Mouse (Mus musculus) liver, embryonic 14.5 days (tissue): ENCODE data around the gene Bcar3. TPM values are rescaled to one million over a fixed set of nuclear protein-coding genes. Genes with fewer than 3 reads are reported as not detected.

Experiments used
- ATAC-seq: fragments of 200-750 bp; cut with Nextera tagmentation; 2 replicates; pipeline ENCODE4 v1.8.0; 2017; ENCODE audit warnings: moderate number of reproducible peaks, mild to moderate bottlenecking, moderate library complexity; ENCODE audit not compliant: insufficient read depth
- DNase-seq, 3 experiments: peaks; one replicate each; pipeline ENCODE4 v3.0.0-alpha.2; 2012 to 2013; ENCODE audit warnings: low read depth in 3 of 3, low spot score in 3 of 3
- H3K27ac ChIP-seq: fragments of 300-500 bp; sonication (generic); 2 replicates; pipeline ENCODE4 v1.5.1; 2014; ENCODE audit warnings: moderate library complexity, mild to moderate bottlenecking, control low read depth, inconsistent platforms
- H3K27me3 ChIP-seq: fragments of 300-500 bp; sonication (generic); 2 replicates; pipeline ENCODE4 v1.6.1; 2014; ENCODE audit warnings: mild to moderate bottlenecking, low read length, moderate library complexity; ENCODE audit not compliant: control insufficient read depth, insufficient read depth
- H3K36me3 ChIP-seq: fragments of 300-500 bp; sonication (generic); replicated peaks from 2 replicates; pipeline ENCODE4 v1.6.1; 2014; ENCODE audit warnings: low read depth; ENCODE audit not compliant: control insufficient read depth, insufficient read depth
- H3K4me1 ChIP-seq, 2 experiments: fragments of 200-500 bp in 1 of 2; fragments of 300-500 bp in 1 of 2; sonication (generic) in 1 of 2; replicated peaks; 2 replicates each; pipeline ENCODE4 v1.6.1; 2012 to 2014; ENCODE audit warnings: antibody characterized with exemption in 1 of 2, inconsistent platforms in 1 of 2, low read length in 1 of 2; ENCODE audit not compliant: control insufficient read depth in 2 of 2, insufficient read depth in 2 of 2
- H3K4me2 ChIP-seq: fragments of 300-500 bp; sonication (generic); 2 replicates; pipeline ENCODE4 v1.6.1; 2014; ENCODE audit warnings: low read depth, mild to moderate bottlenecking, control low read depth, moderate library complexity
- H3K4me3 ChIP-seq, 2 experiments: fragments of 200-500 bp in 1 of 2; fragments of 300-500 bp in 1 of 2; sonication (generic) in 1 of 2; 2 replicates each; pipeline ENCODE4 v1.5.1; 2012 to 2014; ENCODE audit warnings: low read depth in 2 of 2, low read length in 2 of 2, mild to moderate bottlenecking in 2 of 2, control low read depth in 1 of 2, inconsistent platforms in 1 of 2, moderate library complexity in 1 of 2; ENCODE audit not compliant: insufficient read depth in 1 of 2
- H3K9ac ChIP-seq: fragments of 300-500 bp; sonication (generic); replicated peaks from 2 replicates; pipeline ENCODE4 v1.6.1; 2014; ENCODE audit warnings: mild to moderate bottlenecking, control low read depth, moderate library complexity
- H3K9me3 ChIP-seq: fragments of 300-500 bp; sonication (generic); 2 replicates; pipeline ENCODE4 v1.6.1; 2016; ENCODE audit warnings: low read length, mixed read lengths; ENCODE audit not compliant: control insufficient read depth
- CTCF ChIP-seq: IDR thresholded peaks from 2 replicates; pipeline ENCODE4 v1.5.1; 2016; ENCODE audit warnings: antibody characterized with exemption, low read depth, control low read depth
- EP300 ChIP-seq: IDR thresholded peaks from 2 replicates; pipeline ENCODE4 v1.6.1; 2016; ENCODE audit warnings: antibody characterized with exemption, low read depth
- WGBS: fragments of 180-500 bp; shearing (Covaris S2); extraction: QIAGEN DNeasy Blood & Tissue Kit; methylation state at CpG from one replicate; pipeline ENCODE4 v1.1.7; 2014; ENCODE audit not compliant: insufficient replicate concordance; 5-methylcytosine and 5-hydroxymethylcytosine counted together
- polyA plus RNA-seq, 2 experiments: library from polyadenylated mRNA; depleted of rRNA in 1 of 2; stranded (reverse) in 1 of 2; unstranded in 1 of 2; fragments of >200 nt; fragmentation: Nextera tagmentation in 1 of 2; extraction: Ambion mirVana in 1 of 2; gene quantifications; 2 replicates each; pipeline versions ENCODE4 v1.2.1 to v1.2.3; 2012 to 2014

The Bcar3 gene
- polyA plus RNA-seq, 2 experiments: 3.1 to 3.5 TPM

DNA sequence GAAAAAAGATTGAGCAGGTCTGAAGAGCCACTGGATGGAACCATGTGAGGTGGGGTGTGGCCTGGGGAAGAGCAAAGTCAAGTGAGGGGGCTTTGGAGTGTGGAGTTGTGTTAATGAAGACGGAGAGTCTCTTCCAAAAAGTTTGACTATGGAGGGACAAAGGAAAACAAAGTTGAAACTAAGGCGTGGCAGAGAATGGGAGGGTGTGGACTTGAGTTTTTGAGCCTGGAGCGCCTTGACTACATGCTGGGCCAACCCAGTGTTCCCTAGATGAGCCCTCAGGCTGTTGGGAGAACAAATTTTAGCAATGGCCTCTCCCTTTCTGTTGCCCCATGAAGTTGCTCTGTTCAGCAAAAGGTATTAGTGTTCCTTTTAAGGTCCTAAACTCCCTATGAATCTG lies 58.9 kb downstream of the Bcar3 start:
- ATAC-seq (no peak), DNase-seq (no peak)
- no peak overlapping the region for H3K4me2 ChIP-seq
- H3K27ac ChIP-seq: no peak overlapping the region
- no peaks in the 10 kb centered on the region for H3K36me3 ChIP-seq
- no peaks in the 10 kb centered on the region for H3K9me3 ChIP-seq
- no peaks in the 10 kb centered on the region for H3K27me3 ChIP-seq
- TF ChIP-seq EP300 (no peak), CTCF (no peak)
- 60% methylated on average over 3 of the region's 3 CpGs for WGBS
- H3K9ac ChIP-seq: no peak overlapping the region
- no peaks in the 10 kb centered on the region for H3K4me1 ChIP-seq
- H3K4me3 ChIP-seq: no peak overlapping the region

DNA sequence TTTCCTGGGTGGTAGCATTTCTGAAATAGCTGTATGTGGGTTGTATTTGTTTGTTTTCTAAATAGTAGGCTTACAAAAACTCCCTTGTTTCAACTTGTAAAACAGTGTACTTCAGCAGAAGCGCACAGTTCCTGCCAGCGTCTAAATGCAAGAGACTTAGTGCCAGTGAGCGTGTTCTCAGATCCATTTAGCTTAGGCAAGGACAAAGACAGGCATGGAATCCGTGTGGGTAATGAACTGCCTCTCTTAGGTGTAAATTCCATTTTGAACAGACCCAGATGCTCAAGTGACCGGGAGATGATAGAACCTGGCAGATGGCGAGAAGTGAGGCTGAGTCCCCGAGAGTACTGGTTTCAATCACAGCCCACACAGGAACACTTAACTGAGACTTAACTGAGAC lies 65.5 kb downstream of the Bcar3 start:
- Histone ChIP-seq H3K27me3 (no peaks in the 10 kb centered on the region), H3K4me1 (peaks cover 0 to 2% of the 10 kb centered on the region in 2 experiments; a peak in 1 of 4 replicates), H3K9me3 (no peaks in the 10 kb centered on the region), H3K36me3 (no peaks in the 10 kb centered on the region), H3K4me3 (no peak overlapping the region), H3K27ac (no peak overlapping the region), H3K9ac (no peak overlapping the region), H3K4me2 (no peak overlapping the region)
- whole genome bisulfite sequencing: 75% methylated on average over 7 of the region's 7 CpGs
- no peak for TF ChIP-seq CTCF
- TF ChIP-seq EP300: no peak
- ATAC-seq (no peak), DNase-seq (no peak)

- no peak for ATAC-seq
- no peak for TF ChIP-seq CTCF
- no peak for TF ChIP-seq EP300
- WGBS: 77% methylated on average over 9 of the region's 9 CpGs
These were observed 66.0 kb downstream of the Bcar3 start for GRCm38 (mm10) chr3:122359954-122360353.

GRCm38 (mm10) chr3:122360721-122361138 lies 66.8 kb downstream of the Bcar3 start:
- Histone ChIP-seq H3K4me1 (peaks cover 0 to 4% of the 10 kb centered on the region in 2 experiments; a peak in 1 of 4 replicates), H3K9me3 (no peaks in the 10 kb centered on the region), H3K9ac (no peak overlapping the region), H3K27me3 (no peaks in the 10 kb centered on the region), H3K4me2 (no peak overlapping the region), H3K36me3 (no peaks in the 10 kb centered on the region), H3K4me3 (no peak overlapping the region), H3K27ac (no peak overlapping the region)
- TF ChIP-seq EP300: no peak
- no peak for TF ChIP-seq CTCF
- no peak for ATAC-seq
- 56% methylated on average over 5 of the region's 5 CpGs for WGBS
- no peak for DNase-seq

More at GRCm38 (mm10) chr3:122359954-122360353, 66.0 kb downstream of the Bcar3 start:
- no peak for DNase-seq
- Histone ChIP-seq H3K9ac (no peak overlapping the region), H3K9me3 (no peaks in the 10 kb centered on the region), H3K27me3 (no peaks in the 10 kb centered on the region), H3K36me3 (no peaks in the 10 kb centered on the region), H3K27ac (no peak overlapping the region), H3K4me1 (peaks cover 0 to 2% of the 10 kb centered on the region in 2 experiments; a peak in 1 of 4 replicates), H3K4me3 (no peak overlapping the region), H3K4me2 (no peak overlapping the region)

DNA sequence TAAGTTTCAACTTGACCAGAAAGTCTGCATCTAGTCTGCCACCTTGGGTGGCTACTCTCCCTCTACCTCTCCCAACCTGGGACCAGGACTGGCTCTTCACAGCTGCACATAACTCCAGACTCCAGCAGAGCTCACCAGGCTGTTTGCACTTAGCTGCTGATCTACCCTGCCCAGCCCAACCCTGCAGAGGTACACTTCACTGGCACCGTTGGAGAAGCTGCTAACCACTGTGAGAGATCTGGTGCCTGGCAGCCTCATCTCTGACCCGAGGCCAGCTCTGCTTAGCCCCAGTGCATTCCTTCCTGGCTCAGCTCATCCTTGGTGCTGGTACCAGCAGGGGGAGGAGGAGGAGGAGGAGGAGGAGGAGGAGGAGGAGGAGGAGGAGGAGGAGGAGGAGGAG lies 68.8 kb downstream of the Bcar3 start:
- Histone ChIP-seq H3K27me3 (no peaks in the 10 kb centered on the region), H3K9ac (no peak overlapping the region), H3K4me2 (no peak overlapping the region), H3K27ac (no peak overlapping the region), H3K9me3 (no peaks in the 10 kb centered on the region), H3K4me1 (peaks cover 0 to 4% of the 10 kb centered on the region in 2 experiments; a peak in 1 of 4 replicates), H3K4me3 (no peak overlapping the region), H3K36me3 (no peaks in the 10 kb centered on the region)
- DNase-seq: no peak
- ATAC-seq: no peak
- 48% methylated on average over 2 of the region's 2 CpGs for WGBS
- no peak for TF ChIP-seq EP300
- TF ChIP-seq CTCF: no peak
